Mouse (Mus musculus) hindbrain, embryonic 10.5 days (tissue): Measurements from ENCODE around the gene Ttc7. TPM values are rescaled to one million over a fixed set of nuclear protein-coding genes. Genes with fewer than 3 reads are reported as not detected.

Experiments
- DNase-seq: peaks from one replicate; pipeline ENCODE4 v3.0.0-alpha.2; 2017; ENCODE audit warnings: low spot score
- H3K27ac ChIP-seq: fragments of 300-500 bp; sonication (generic); 2 replicates; pipeline ENCODE4 v1.5.1; 2016; ENCODE audit warnings: mild to moderate bottlenecking, moderate library complexity
- H3K27me3 ChIP-seq: fragments of 300-500 bp; sonication (generic); 2 replicates; pipeline ENCODE4 v1.6.1; 2016; ENCODE audit warnings: mild to moderate bottlenecking; ENCODE audit not compliant: poor library complexity, insufficient read depth, severe bottlenecking
- H3K36me3 ChIP-seq: fragments of 300-500 bp; sonication (generic); 2 replicates; pipeline ENCODE4 v1.6.1; 2016; ENCODE audit warnings: mild to moderate bottlenecking, moderate library complexity
- H3K4me1 ChIP-seq: fragments of 300-500 bp; sonication (generic); replicated peaks from 2 replicates; pipeline ENCODE4 v1.6.1; 2016; ENCODE audit warnings: mild to moderate bottlenecking
- H3K4me3 ChIP-seq: fragments of 300-500 bp; sonication (generic); 2 replicates; pipeline ENCODE4 v1.5.1; 2016; ENCODE audit warnings: mild to moderate bottlenecking, moderate library complexity
- H3K9me3 ChIP-seq: fragments of 300-500 bp; sonication (generic); 2 replicates; pipeline ENCODE4 v1.6.1; 2016; ENCODE audit warnings: mild to moderate bottlenecking, moderate library complexity
- WGBS: fragments of 180-500 bp; shearing (Covaris S2); methylation state at CpG from one replicate; pipeline ENCODE4 v1.1.7; 2016; 5-methylcytosine and 5-hydroxymethylcytosine counted together
- polyA plus RNA-seq: library from polyadenylated mRNA; unstranded; fragments of >200 nt; fragmentation: Nextera tagmentation; extraction: Ambion mirVana; gene quantifications from 2 replicates; pipeline ENCODE4 v1.2.1, GENCODE M21; 2016

The Ttc7 gene
- polyA plus RNA-seq, 1 experiment from 2014 or later, result 4.7 TPM

DNA sequence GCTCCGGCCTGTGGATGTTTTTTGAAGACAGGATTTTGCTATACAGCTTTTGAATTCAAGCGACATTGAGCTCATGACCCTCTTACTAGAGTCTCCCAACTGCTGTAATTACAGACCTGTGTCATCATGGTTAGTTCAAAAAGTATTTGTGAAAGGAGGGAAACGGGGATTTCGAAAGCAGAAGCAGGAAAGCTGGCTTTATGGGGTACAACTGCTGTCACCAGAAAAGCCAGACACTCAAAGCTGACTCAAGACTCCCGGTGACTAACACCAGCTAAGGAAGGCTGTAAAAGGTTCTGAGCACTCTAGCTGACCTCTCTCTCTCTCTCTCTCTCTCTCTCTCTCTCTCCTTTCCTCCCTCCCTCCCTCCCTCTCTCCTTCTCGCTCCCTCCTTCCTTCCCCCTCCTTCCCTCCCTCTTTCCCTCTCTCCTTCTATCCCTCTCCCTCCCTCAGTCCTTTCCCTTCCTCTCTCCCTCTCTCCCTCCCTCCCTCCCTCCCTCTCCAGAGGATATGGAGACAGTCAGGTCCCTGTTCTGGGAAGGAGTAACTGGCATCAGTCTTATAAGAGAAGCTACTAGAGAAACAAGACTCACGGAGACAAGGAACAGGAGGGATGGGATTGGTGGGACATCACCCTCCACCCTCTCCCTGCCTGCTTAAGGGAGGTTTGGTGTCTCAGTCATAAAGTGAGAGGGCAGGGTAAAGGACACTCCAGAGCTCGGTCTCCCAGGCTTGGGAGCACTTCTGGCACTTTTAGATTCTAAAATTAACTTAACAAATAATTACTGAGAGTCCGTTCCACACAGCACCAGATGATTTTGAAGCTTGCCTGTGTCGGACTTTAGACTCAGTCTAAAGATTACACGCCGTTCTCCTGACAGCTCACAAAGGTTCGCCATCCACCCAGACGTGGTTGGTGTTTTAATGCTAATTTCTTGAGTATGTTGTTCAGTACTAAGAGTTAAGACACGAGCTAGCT, 7.0 kb upstream of the Ttc7 start:
- Histone ChIP-seq H3K27me3 (peaks cover 5% of the 10 kb centered on the region), H3K9me3 (peaks cover 3% of the 10 kb centered on the region; the same call in 1 of the 2 replicates), H3K4me1 (peaks cover 3% of the 10 kb centered on the region; the same call in 1 of the 2 replicates), H3K27ac (no peak overlapping the region), H3K4me3 (no peak overlapping the region), H3K36me3 (no peaks in the 10 kb centered on the region)
- whole genome bisulfite sequencing, result 68% methylated on average over 15 of the region's 15 CpGs
- DNase-seq, result no peak

DNA sequence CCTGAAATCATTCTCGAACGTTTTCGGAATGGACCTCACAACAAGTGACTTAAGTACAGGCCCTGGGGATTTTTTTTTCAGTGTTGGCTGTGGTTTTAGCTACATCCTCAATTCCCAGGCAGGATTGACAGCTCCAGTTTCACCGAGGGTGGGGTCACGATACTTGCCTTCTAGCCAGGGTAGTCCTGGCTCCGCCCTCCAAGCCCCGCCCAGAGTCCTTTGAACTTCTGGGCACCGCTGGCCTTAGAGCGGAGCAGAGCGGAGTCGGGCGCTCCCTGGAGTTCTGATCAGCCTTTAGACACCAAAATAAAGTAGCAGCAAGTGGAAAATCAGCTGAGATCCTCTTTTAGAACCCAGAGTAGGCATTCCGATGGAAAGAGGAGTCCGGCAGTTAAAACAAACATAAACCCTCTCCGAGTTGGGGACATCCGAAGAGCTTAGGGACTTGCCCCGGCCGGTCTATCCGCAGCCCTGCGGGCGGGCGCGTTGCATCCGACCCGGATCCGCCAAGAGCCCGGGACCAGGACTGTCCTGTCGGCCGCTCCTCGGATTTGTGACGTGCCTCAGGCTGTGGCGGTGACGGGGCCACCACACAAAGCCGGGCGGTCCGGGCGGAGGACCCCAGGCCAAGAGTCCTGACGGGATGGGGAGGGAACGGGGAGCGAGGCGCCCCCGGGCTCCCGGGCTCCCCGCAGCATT, 530 bp upstream of the Ttc7 start:
- DNase-seq, result peak; percentile 86
- peak overlapping the region; percentile 84 for H3K4me3 ChIP-seq
- peak overlapping the region; percentile 96 for H3K27ac ChIP-seq
- peaks cover 46% of the 10 kb centered on the region for H3K4me1 ChIP-seq
- no peaks in the 10 kb centered on the region for H3K36me3 ChIP-seq
- WGBS, result under 1% methylated on average over 44 of the region's 44 CpGs
- no peaks in the 10 kb centered on the region for H3K9me3 ChIP-seq
- peaks cover 55% of the 10 kb centered on the region for H3K27me3 ChIP-seq

- H3K4me1 ChIP-seq, result peaks cover 54% of the 10 kb centered on the region
- WGBS, result under 1% methylated on average over 56 of the region's 56 CpGs
- H3K4me3 ChIP-seq, result peak overlapping the region; percentile 84
- H3K27ac ChIP-seq, result peak overlapping the region; percentile 96
- no peaks in the 10 kb centered on the region for H3K36me3 ChIP-seq
- DNase-seq, result no peak
- no peaks in the 10 kb centered on the region for H3K9me3 ChIP-seq
- peaks cover 66% of the 10 kb centered on the region for H3K27me3 ChIP-seq
These were observed 519 bp downstream of the Ttc7 start for GRCm38 (mm10) chr17:87283055-87283754.

DNA sequence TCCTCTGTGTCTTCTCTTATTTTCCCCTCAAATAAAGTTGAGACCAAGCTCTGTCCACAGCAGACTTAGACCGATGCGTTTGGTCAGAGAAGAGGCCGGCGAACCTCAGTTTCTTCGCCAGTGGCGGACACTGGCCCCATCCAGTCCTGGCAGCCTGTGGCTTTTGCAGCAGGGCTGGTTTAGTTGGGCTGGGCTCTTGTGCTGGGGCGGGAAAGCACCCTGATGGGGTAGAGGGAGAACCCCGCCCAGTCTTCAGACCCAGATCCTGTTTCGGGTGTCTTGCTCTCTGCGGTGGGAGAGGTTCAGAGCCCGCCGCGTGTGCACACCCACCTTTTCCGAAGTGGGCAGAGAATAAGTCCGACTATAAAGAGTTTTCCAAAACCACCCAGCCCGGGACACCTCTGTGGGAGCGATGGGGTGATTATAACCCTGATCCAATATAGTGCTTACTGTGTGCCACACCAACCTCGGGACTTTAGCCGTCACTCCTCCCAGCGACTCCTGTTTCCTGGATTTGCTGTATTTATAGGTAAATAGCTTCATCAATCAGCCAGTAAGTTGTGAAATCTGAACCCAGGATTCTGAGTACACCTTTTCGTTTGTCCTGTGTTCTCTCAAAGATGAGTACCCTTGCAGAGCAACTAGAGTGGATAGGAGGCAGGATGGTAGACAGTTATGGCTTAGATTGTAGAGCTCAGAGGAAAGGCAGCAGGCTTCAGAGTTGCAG, 1.2 kb downstream of the Ttc7 start:
- WGBS, result 3% methylated on average over 21 of the region's 21 CpGs
- peak; percentile 43 for DNase-seq
- H3K9me3 ChIP-seq, result no peaks in the 10 kb centered on the region
- H3K36me3 ChIP-seq, result no peaks in the 10 kb centered on the region
- H3K27ac ChIP-seq, result no peak overlapping the region
- peaks cover 73% of the 10 kb centered on the region for H3K27me3 ChIP-seq
- H3K4me3 ChIP-seq, result peak overlapping the region; percentile 84
- peaks cover 57% of the 10 kb centered on the region for H3K4me1 ChIP-seq

GRCm38 (mm10) chr17:87284482-87285040, 1.9 kb downstream of the Ttc7 start:
- peak overlapping the region; percentile 84; the same call in 1 of the 2 replicates for H3K4me3 ChIP-seq
- WGBS, result 67% methylated on average over 7 of the region's 7 CpGs
- no peaks in the 10 kb centered on the region for H3K9me3 ChIP-seq
- H3K27ac ChIP-seq, result no peak overlapping the region
- peaks cover 77% of the 10 kb centered on the region for H3K27me3 ChIP-seq
- no peaks in the 10 kb centered on the region for H3K36me3 ChIP-seq
- H3K4me1 ChIP-seq, result peaks cover 57% of the 10 kb centered on the region
- DNase-seq, result no peak

GRCm38 (mm10) chr17:87285731-87286465, 3.2 kb downstream of the Ttc7 start:
- no peak for DNase-seq
- 80% methylated on average over 23 of the region's 23 CpGs for WGBS
- Histone ChIP-seq H3K4me1 (peaks cover 53% of the 10 kb centered on the region), H3K36me3 (no peaks in the 10 kb centered on the region), H3K4me3 (no peak overlapping the region), H3K9me3 (no peaks in the 10 kb centered on the region), H3K27ac (no peak overlapping the region), H3K27me3 (peaks cover 79% of the 10 kb centered on the region)

DNA sequence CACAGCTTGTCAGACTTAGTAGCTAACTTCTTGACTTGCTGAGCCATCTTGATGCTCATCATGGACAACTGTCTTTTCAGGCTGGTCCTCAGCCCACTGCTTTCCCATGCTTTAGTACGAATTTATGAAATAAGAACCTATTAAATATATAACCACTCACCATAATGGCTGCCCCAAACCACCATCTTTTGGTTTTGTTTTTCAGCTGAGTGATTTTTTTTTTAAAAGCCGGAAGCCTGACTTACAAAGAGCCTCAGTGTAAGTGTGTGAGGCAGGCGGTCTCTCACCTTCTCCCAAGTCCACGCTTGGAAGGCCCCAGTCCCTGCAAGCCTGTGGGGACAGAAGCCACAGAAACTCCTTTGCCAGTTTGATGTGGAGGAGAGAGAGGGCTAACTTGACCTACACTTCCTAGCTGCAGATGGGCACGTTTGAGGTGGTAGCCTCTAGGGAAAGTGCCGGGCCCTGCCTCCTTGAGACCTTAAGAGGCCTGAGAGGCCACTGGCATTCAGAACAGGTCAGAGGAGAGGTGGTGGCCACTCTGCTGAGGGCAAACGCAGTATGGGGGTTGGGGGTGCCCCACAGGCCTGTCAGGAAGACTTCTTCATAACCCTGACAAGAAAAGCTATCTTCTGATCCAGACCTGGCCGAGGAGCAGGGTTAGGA, 3.9 kb downstream of the Ttc7 start:
- no peak for DNase-seq
- Histone ChIP-seq H3K36me3 (no peaks in the 10 kb centered on the region), H3K4me1 (peaks cover 48% of the 10 kb centered on the region), H3K4me3 (no peak overlapping the region), H3K27me3 (peaks cover 72% of the 10 kb centered on the region), H3K27ac (no peak overlapping the region), H3K9me3 (no peaks in the 10 kb centered on the region)
- WGBS, result 54% methylated on average over 8 of the region's 8 CpGs

DNA sequence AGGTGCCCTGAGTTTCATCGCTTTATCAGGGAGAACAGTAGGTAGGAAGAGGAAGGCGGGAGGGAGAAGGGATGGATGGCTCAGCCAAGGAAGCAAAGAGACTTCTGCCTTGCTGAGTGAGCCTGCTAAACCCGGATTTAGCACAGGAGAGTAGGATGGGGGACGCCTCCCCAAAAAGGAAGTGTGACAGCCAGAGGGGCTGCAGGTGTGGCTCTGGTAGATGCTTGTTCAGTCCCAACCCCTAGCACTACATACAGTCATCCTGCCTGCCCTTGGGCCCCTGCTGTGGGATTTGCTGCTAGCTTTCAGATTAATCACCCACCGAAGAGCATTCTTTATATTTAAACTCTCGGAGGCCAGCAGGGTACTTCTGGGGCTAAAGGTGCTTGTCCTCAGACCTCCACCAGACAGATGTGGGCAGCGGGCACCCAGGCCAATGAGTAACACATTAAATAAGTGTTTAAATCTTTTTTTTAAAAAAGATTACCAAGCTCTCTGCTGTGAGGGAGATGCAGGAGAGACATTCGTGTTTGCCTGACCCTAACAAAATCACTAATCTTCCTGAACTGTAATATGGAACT, 4.6 kb downstream of the Ttc7 start:
- WGBS, result 48% methylated on average over 8 of the region's 8 CpGs
- no peak for DNase-seq
- H3K9me3 ChIP-seq, result no peaks in the 10 kb centered on the region
- peaks cover 71% of the 10 kb centered on the region for H3K27me3 ChIP-seq
- no peak overlapping the region for H3K4me3 ChIP-seq
- H3K36me3 ChIP-seq, result no peaks in the 10 kb centered on the region
- peaks cover 41% of the 10 kb centered on the region for H3K4me1 ChIP-seq
- no peak overlapping the region for H3K27ac ChIP-seq

GRCm38 (mm10) chr17:87288131-87288530, 5.4 kb downstream of the Ttc7 start:
- Histone ChIP-seq H3K36me3 (no peaks in the 10 kb centered on the region), H3K4me3 (no peak overlapping the region)

GRCm38 (mm10) chr17:87289367-87289766, 6.7 kb downstream of the Ttc7 start:
- no peaks in the 10 kb centered on the region for H3K36me3 ChIP-seq
- H3K4me1 ChIP-seq, result peaks cover 21% of the 10 kb centered on the region
- H3K27me3 ChIP-seq, result peaks cover 59% of the 10 kb centered on the region
- no peak overlapping the region for H3K4me3 ChIP-seq
- no peaks in the 10 kb centered on the region for H3K9me3 ChIP-seq
- no peak overlapping the region for H3K27ac ChIP-seq
- 76% methylated on average over 5 of the region's 5 CpGs for WGBS
- DNase-seq, result no peak

More at GRCm38 (mm10) chr17:87288131-87288530, 5.4 kb downstream of the Ttc7 start:
- H3K4me1 ChIP-seq, result peaks cover 33% of the 10 kb centered on the region
- DNase-seq, result no peak
- H3K27me3 ChIP-seq, result peaks cover 71% of the 10 kb centered on the region
- peak overlapping the region; percentile 64; the same call in 1 of the 2 replicates for H3K27ac ChIP-seq
- H3K9me3 ChIP-seq, result no peaks in the 10 kb centered on the region
- 15% methylated on average over 12 of the region's 12 CpGs for WGBS

- Histone ChIP-seq H3K4me3 (no peak overlapping the region), H3K4me1 (peaks cover 17% of the 10 kb centered on the region), H3K27me3 (peaks cover 42% of the 10 kb centered on the region), H3K27ac (no peak overlapping the region), H3K36me3 (no peaks in the 10 kb centered on the region), H3K9me3 (no peaks in the 10 kb centered on the region)
- DNase-seq, result no peak
- 95% methylated on average over 7 of the region's 7 CpGs for WGBS
These were observed 8.4 kb downstream of the Ttc7 start for GRCm38 (mm10) chr17:87291037-87291436.
